Mouse (Mus musculus) C2C12 (cell line): ENCODE results near the gene Gas8. TPM values are rescaled to one million over a fixed set of nuclear protein-coding genes. Genes with fewer than 3 reads are reported as not detected.
A peak's percentile ranks its signal among the peaks of the same experiment; 100 is the strongest.
"Not testable (repeated sequence)": the region's sequence is repeated elsewhere in the genome, so short reads cannot be mapped to it uniquely, and the experiment has no call there.

Experiments used
- H3K27me3 ChIP-seq: one replicate; pipeline ENCODE4 v1.6.1; 2011; ENCODE audit not compliant: control insufficient read depth, insufficient read depth, insufficient read length
- H3K36me3 ChIP-seq: one replicate; pipeline ENCODE4 v1.6.1; 2011; ENCODE audit not compliant: control insufficient read depth, insufficient read depth
- H3K4me3 ChIP-seq: one replicate; pipeline ENCODE4 v1.5.1; 2011; ENCODE audit warnings: mild to moderate bottlenecking, control low read depth; ENCODE audit not compliant: poor library complexity, insufficient read depth, severe bottlenecking
- H3K79me2 ChIP-seq: one replicate; pipeline ENCODE4 v1.6.1; 2011; ENCODE audit not compliant: control insufficient read depth, insufficient read depth
- H3K79me3 ChIP-seq: one replicate; pipeline ENCODE4 v1.6.1; 2011; ENCODE audit warnings: low read depth, control low read depth
- H3ac ChIP-seq: one replicate; pipeline ENCODE3; 2011; ENCODE audit warnings: low read depth; ENCODE audit not compliant: control insufficient read depth, insufficient read length
- CEBPB ChIP-seq: IDR thresholded peaks from one replicate; pipeline ENCODE4 v1.6.1; 2011; ENCODE audit warnings: low read depth, mild to moderate bottlenecking, control low read depth, moderate library complexity
- CTCF ChIP-seq: IDR thresholded peaks from one replicate; pipeline ENCODE4 v1.5.1; 2011; ENCODE audit not compliant: control insufficient read depth, insufficient read depth, insufficient read length
- FOSL1 ChIP-seq: IDR thresholded peaks from one replicate; pipeline ENCODE4 v1.8.0; 2011; ENCODE audit warnings: mild to moderate bottlenecking, low read length; ENCODE audit not compliant: poor library complexity, insufficient read depth, severe bottlenecking
- MAX ChIP-seq: IDR thresholded peaks from one replicate; pipeline ENCODE4 v1.6.1; 2011; ENCODE audit warnings: mild to moderate bottlenecking, control low read depth
- MYOD1 ChIP-seq: IDR thresholded peaks from one replicate; pipeline ENCODE4 v1.6.1; 2011; ENCODE audit warnings: low read depth; ENCODE audit not compliant: control insufficient read depth, insufficient read length
- MYOG ChIP-seq: IDR thresholded peaks from one replicate; pipeline ENCODE4 v1.6.1; 2011; ENCODE audit not compliant: control insufficient read depth, insufficient read length; ENCODE audit errors: extremely low read depth
- USF1 ChIP-seq: IDR thresholded peaks from one replicate; pipeline ENCODE4 v1.6.1; 2011; ENCODE audit warnings: low read depth, mild to moderate bottlenecking, control low read depth, moderate library complexity
- long read RNA-seq, 2 experiments: library from polyadenylated mRNA; unstranded; transcript quantifications; one replicate each; pipeline ENCODE4 v2.0.0; 2019 to 2020
- polyA plus RNA-seq: library from polyadenylated mRNA; unstranded; fragments of >200 nt; fragmentation: generic; extraction: Trizol; gene quantifications from one replicate; pipeline ENCODE4 v1.2.1, GENCODE M21; 2012; ENCODE audit warnings: missing spikeins

Gene Gas8
- 29.8 TPM for polyA plus RNA-seq
- long read RNA-seq, experiment 1, transcript Gas8-201 (11 exons, 1,681 nt), result major isoform, 11 of 20 reads
- long read RNA-seq, experiment 1, partial matches to known transcripts, result 7 of 20 reads
- long read RNA-seq, experiment 1, other reads (novel, unspliced or antisense), result 2 of 20 reads
- long read RNA-seq, experiment 2, transcript Gas8-201 (11 exons, 1,681 nt), result major isoform, 89 of 96 reads
- long read RNA-seq, experiment 2, partial matches to known transcripts, result 3 of 96 reads
- long read RNA-seq, experiment 2, other reads (novel, unspliced or antisense), result 4 of 96 reads

GRCm38 (mm10) chr8:123518667-123519066 is at the start of gene Gas8:
Gene Gas8, plus strand, starts transcription at chr8:123518834.
- peaks cover 31% of the 10 kb centered on the region for H3K79me2 ChIP-seq
- TF ChIP-seq USF1, result no peak
- peak within 1 kb of the TSS; percentile 72 for H3K4me3 ChIP-seq
- H3K79me3 ChIP-seq, result peaks cover 11% of the 10 kb centered on the region
- no peaks in the 10 kb centered on the region for H3K27me3 ChIP-seq
- peak within 1 kb of the TSS; percentile 84 for H3ac ChIP-seq
- peaks cover 29% of the 10 kb centered on the region for H3K36me3 ChIP-seq

GRCm38 (mm10) chr8:123472991-123473390 is 45.6 kb upstream of the Gas8 start:
- H3K36me3 ChIP-seq, H3K79me2 ChIP-seq, H3K79me3 ChIP-seq, H3ac ChIP-seq, H3K27me3 ChIP-seq, H3K4me3 ChIP-seq: not testable (repeated sequence)

DNA sequence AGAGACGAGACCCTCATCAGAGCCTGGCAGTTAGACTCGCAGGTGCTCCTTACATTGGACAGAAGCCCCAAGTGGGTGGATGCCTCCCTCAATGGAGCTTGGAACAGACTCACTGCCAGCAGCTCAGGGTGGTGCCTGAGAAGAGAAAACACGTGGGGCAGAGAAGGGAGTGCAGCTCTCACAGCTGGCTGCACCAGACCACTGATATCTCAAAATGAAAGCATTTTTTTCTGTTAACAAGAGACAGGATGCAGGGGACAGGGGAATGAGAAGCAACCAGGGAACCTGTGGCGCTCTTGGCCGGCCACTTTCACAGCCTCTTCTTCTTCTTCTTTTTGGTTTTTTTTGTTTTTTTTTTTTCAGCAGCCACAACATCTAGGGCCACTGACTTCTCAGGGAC is 44.1 kb upstream of the Gas8 start:
- H3ac ChIP-seq, H3K27me3 ChIP-seq, H3K4me3 ChIP-seq, H3K36me3 ChIP-seq: not testable (repeated sequence)
- Histone ChIP-seq H3K79me2 (peaks cover 17% of the 10 kb centered on the region), H3K79me3 (peaks cover 13% of the 10 kb centered on the region)

- Histone ChIP-seq H3K4me3 (peak overlapping the region; percentile 58), H3K36me3 (peaks cover 18% of the 10 kb centered on the region), H3K27me3 (no peaks in the 10 kb centered on the region), H3ac (peak overlapping the region; percentile 35), H3K79me2 (peaks cover 39% of the 10 kb centered on the region), H3K79me3 (peaks cover 24% of the 10 kb centered on the region)
- no peak for TF ChIP-seq CTCF
- TF ChIP-seq USF1, result no peak
- TF ChIP-seq MYOD1, result no peak
- no peak for TF ChIP-seq FOSL1
- no peak for TF ChIP-seq MYOG
- no peak for TF ChIP-seq CEBPB
- TF ChIP-seq MAX, result no peak
These were observed 41.5 kb upstream of the Gas8 start for GRCm38 (mm10) chr8:123476911-123477736.

GRCm38 (mm10) chr8:123477737-123478258 is 40.8 kb upstream of the Gas8 start, which contains the start of gene Afg3l1:
Gene Afg3l1, plus strand, starts transcription at chr8:123477903.
- Histone ChIP-seq H3ac (peak within 1 kb of the TSS; percentile 84), H3K4me3 (peak within 1 kb of the TSS; percentile 58), H3K27me3 (no peaks in the 10 kb centered on the region), H3K36me3 (peaks cover 24% of the 10 kb centered on the region), H3K79me2 (peaks cover 45% of the 10 kb centered on the region), H3K79me3 (peaks cover 24% of the 10 kb centered on the region)
- TF ChIP-seq MAX (peak; percentile 68), USF1 (no peak)

- peaks cover 26% of the 10 kb centered on the region for H3K79me3 ChIP-seq
- peak overlapping the region; percentile 84 for H3ac ChIP-seq
- peaks cover 29% of the 10 kb centered on the region for H3K36me3 ChIP-seq
- no peak for TF ChIP-seq FOSL1
- TF ChIP-seq USF1, result no peak
- H3K4me3 ChIP-seq, result peak overlapping the region; percentile 58
- no peaks in the 10 kb centered on the region for H3K27me3 ChIP-seq
- peaks cover 51% of the 10 kb centered on the region for H3K79me2 ChIP-seq
These were observed 40.0 kb upstream of the Gas8 start for GRCm38 (mm10) chr8:123478456-123479218.
